Mouse (Mus musculus) heart, embryonic 13.5 days (tissue): ENCODE results near the gene Gja4. TPM values are rescaled to one million over a fixed set of nuclear protein-coding genes. Genes with fewer than 3 reads are reported as not detected.

ENCODE experiments used
- ATAC-seq: fragments of 200-750 bp; cut with Nextera tagmentation; 2 replicates; pipeline ENCODE4 v1.8.0; 2017; ENCODE audit warnings: moderate TSS enrichment; ENCODE audit not compliant: insufficient number of reproducible peaks, low FRiP score, low TSS enrichment; ENCODE audit errors: extremely low read depth
- H3K27ac ChIP-seq: fragments of 300-500 bp; sonication (generic); replicated peaks from 2 replicates; pipeline ENCODE4 v1.5.1; 2015; ENCODE audit warnings: moderate library complexity, mild to moderate bottlenecking, inconsistent platforms
- H3K27me3 ChIP-seq: fragments of 300-500 bp; sonication (generic); replicated peaks from 2 replicates; pipeline ENCODE4 v1.6.1; 2015; ENCODE audit warnings: mild to moderate bottlenecking, inconsistent platforms
- H3K36me3 ChIP-seq: fragments of 300-500 bp; sonication (generic); 2 replicates; pipeline ENCODE4 v1.6.1; 2015; ENCODE audit warnings: mild to moderate bottlenecking, inconsistent platforms
- H3K4me1 ChIP-seq: fragments of 300-500 bp; sonication (generic); 2 replicates; pipeline ENCODE4 v1.6.1; 2015; ENCODE audit warnings: inconsistent platforms
- H3K4me2 ChIP-seq: fragments of 300-500 bp; sonication (generic); 2 replicates; pipeline ENCODE4 v1.6.1; 2015; ENCODE audit warnings: inconsistent platforms, mild to moderate bottlenecking, moderate library complexity
- H3K4me3 ChIP-seq: fragments of 300-500 bp; sonication (generic); 2 replicates; pipeline ENCODE4 v1.5.1; 2015; ENCODE audit warnings: moderate library complexity, mild to moderate bottlenecking, inconsistent platforms
- H3K9ac ChIP-seq: fragments of 300-500 bp; sonication (generic); 2 replicates; pipeline ENCODE4 v1.6.1; 2015; ENCODE audit warnings: inconsistent platforms, mild to moderate bottlenecking, moderate library complexity
- H3K9me3 ChIP-seq: fragments of 300-500 bp; sonication (generic); 2 replicates; pipeline ENCODE4 v1.6.1; 2016; ENCODE audit warnings: inconsistent platforms
- WGBS: fragments of 180-500 bp; shearing (Covaris S2); methylation state at CpG from one replicate; pipeline ENCODE4 v1.1.7; 2015; ENCODE audit warnings: mixed read lengths; 5-methylcytosine and 5-hydroxymethylcytosine counted together
- polyA plus RNA-seq: library from polyadenylated mRNA; unstranded; fragments of >200 nt; fragmentation: Nextera tagmentation; extraction: Ambion mirVana; gene quantifications from 2 replicates; pipeline ENCODE4 v1.2.1, GENCODE M21; 2015

The Gja4 gene
- polyA plus RNA-seq, 1 experiment from 2014 or later, result 32.9 TPM

GRCm38 (mm10) chr4:127334870-127335504 is 21.1 kb upstream of the Gja4 start:
- Histone ChIP-seq H3K27ac (no peak overlapping the region), H3K27me3 (peaks cover 33% of the 10 kb centered on the region), H3K4me2 (no peak overlapping the region), H3K36me3 (no peaks in the 10 kb centered on the region), H3K4me1 (peaks cover 15% of the 10 kb centered on the region), H3K9me3 (no peaks in the 10 kb centered on the region), H3K9ac (no peak overlapping the region), H3K4me3 (no peak overlapping the region)
- no peak for ATAC-seq
- 26% methylated on average over 5 of the region's 5 CpGs for whole genome bisulfite sequencing

GRCm38 (mm10) chr4:127331171-127331570 is 17.3 kb upstream of the Gja4 start:
- H3K27me3 ChIP-seq, result peaks cover 70% of the 10 kb centered on the region
- ATAC-seq, result no peak
- no peaks in the 10 kb centered on the region for H3K9me3 ChIP-seq
- H3K9ac ChIP-seq, result no peak overlapping the region
- WGBS, result 20% methylated on average over 13 of the region's 13 CpGs
- H3K4me3 ChIP-seq, result no peak overlapping the region
- peak overlapping the region; percentile 60; the same call in 1 of the 2 replicates for H3K4me2 ChIP-seq
- H3K36me3 ChIP-seq, result no peaks in the 10 kb centered on the region
- H3K4me1 ChIP-seq, result peaks cover 20% of the 10 kb centered on the region
- no peak overlapping the region for H3K27ac ChIP-seq

GRCm38 (mm10) chr4:127330181-127331100 is 16.6 kb upstream of the Gja4 start, which contains the start of gene Gjb3:
Gjb3 (minus strand) TSS chr4:127330844.
- ATAC-seq, result no peak
- Histone ChIP-seq H3K9me3 (no peaks in the 10 kb centered on the region), H3K9ac (peak within 1 kb of the TSS; percentile 59), H3K4me3 (peak within 1 kb of the TSS; percentile 39), H3K4me2 (peak within 1 kb of the TSS; percentile 60), H3K36me3 (no peaks in the 10 kb centered on the region), H3K27ac (no peak within 1 kb of the TSS), H3K27me3 (peaks cover 77% of the 10 kb centered on the region), H3K4me1 (peaks cover 20% of the 10 kb centered on the region)
- 2% methylated on average over 48 of the region's 49 CpGs for WGBS

- Histone ChIP-seq H3K4me1 (peaks cover 20% of the 10 kb centered on the region), H3K9ac (0 out of 2 replicates have a peak overlapping the region, but pooled peaks have one; percentile 59), H3K27ac (no peak overlapping the region), H3K4me2 (peak overlapping the region; percentile 60), H3K27me3 (peaks cover 83% of the 10 kb centered on the region), H3K36me3 (no peaks in the 10 kb centered on the region), H3K9me3 (no peaks in the 10 kb centered on the region), H3K4me3 (peak overlapping the region; percentile 39)
- WGBS, result 2% methylated on average over 13 of the region's 13 CpGs
- ATAC-seq, result no peak
These were observed 15.9 kb upstream of the Gja4 start for GRCm38 (mm10) chr4:127329751-127330150.

- H3K27ac ChIP-seq, result no peak overlapping the region
- peaks cover 20% of the 10 kb centered on the region for H3K4me1 ChIP-seq
- no peak overlapping the region for H3K9ac ChIP-seq
- peaks cover 86% of the 10 kb centered on the region for H3K27me3 ChIP-seq
- no peaks in the 10 kb centered on the region for H3K36me3 ChIP-seq
- H3K9me3 ChIP-seq, result no peaks in the 10 kb centered on the region
- H3K4me2 ChIP-seq, result no peak overlapping the region
- ATAC-seq, result no peak
- H3K4me3 ChIP-seq, result no peak overlapping the region
- WGBS, result 19% methylated on average over 3 of the region's 3 CpGs
These were observed 15.2 kb upstream of the Gja4 start for GRCm38 (mm10) chr4:127329046-127329445.

GRCm38 (mm10) chr4:127328378-127328777 is 14.5 kb upstream of the Gja4 start:
- 45% methylated on average over 7 of the region's 7 CpGs for WGBS
- Histone ChIP-seq H3K4me3 (no peak overlapping the region), H3K9ac (no peak overlapping the region), H3K4me1 (peaks cover 20% of the 10 kb centered on the region), H3K9me3 (no peaks in the 10 kb centered on the region), H3K27me3 (peaks cover 89% of the 10 kb centered on the region), H3K36me3 (no peaks in the 10 kb centered on the region), H3K27ac (no peak overlapping the region), H3K4me2 (no peak overlapping the region)
- no peak for ATAC-seq

- Histone ChIP-seq H3K36me3 (no peaks in the 10 kb centered on the region), H3K27ac (no peak overlapping the region), H3K9ac (no peak overlapping the region), H3K4me1 (peaks cover 20% of the 10 kb centered on the region), H3K9me3 (no peaks in the 10 kb centered on the region), H3K4me2 (no peak overlapping the region), H3K27me3 (peaks cover 86% of the 10 kb centered on the region), H3K4me3 (no peak overlapping the region)
- 63% methylated on average over 6 of the region's 6 CpGs for WGBS
- no peak for ATAC-seq
These were observed 13.9 kb upstream of the Gja4 start for GRCm38 (mm10) chr4:127327749-127328148.

- H3K4me1 ChIP-seq, result peaks cover 20% of the 10 kb centered on the region
- H3K4me3 ChIP-seq, result no peak overlapping the region
- H3K27ac ChIP-seq, result no peak overlapping the region
- no peaks in the 10 kb centered on the region for H3K9me3 ChIP-seq
- no peak overlapping the region for H3K9ac ChIP-seq
- no peaks in the 10 kb centered on the region for H3K36me3 ChIP-seq
- peaks cover 81% of the 10 kb centered on the region for H3K27me3 ChIP-seq
- no peak overlapping the region for H3K4me2 ChIP-seq
- ATAC-seq, result no peak
- 24% methylated on average over 7 of the region's 7 CpGs for WGBS
These were observed 13.4 kb upstream of the Gja4 start for GRCm38 (mm10) chr4:127327258-127327657.

GRCm38 (mm10) chr4:127325276-127325675 is 11.4 kb upstream of the Gja4 start:
- Histone ChIP-seq H3K36me3 (no peaks in the 10 kb centered on the region), H3K9ac (no peak overlapping the region), H3K4me3 (no peak overlapping the region), H3K4me2 (no peak overlapping the region), H3K4me1 (peaks cover 8% of the 10 kb centered on the region), H3K9me3 (no peaks in the 10 kb centered on the region), H3K27me3 (peaks cover 64% of the 10 kb centered on the region), H3K27ac (no peak overlapping the region)
- ATAC-seq, result no peak
- 68% methylated on average over 5 of the region's 5 CpGs for WGBS

GRCm38 (mm10) chr4:127324759-127325158 is 10.9 kb upstream of the Gja4 start:
- no peak overlapping the region for H3K4me2 ChIP-seq
- peak; percentile 53 for ATAC-seq
- no peak overlapping the region for H3K9ac ChIP-seq
- no peak overlapping the region for H3K4me3 ChIP-seq
- no peaks in the 10 kb centered on the region for H3K36me3 ChIP-seq
- H3K4me1 ChIP-seq, result peaks cover 3% of the 10 kb centered on the region
- 12% methylated on average over 6 of the region's 6 CpGs for WGBS
- H3K27me3 ChIP-seq, result peaks cover 59% of the 10 kb centered on the region
- H3K9me3 ChIP-seq, result no peaks in the 10 kb centered on the region
- H3K27ac ChIP-seq, result no peak overlapping the region

GRCm38 (mm10) chr4:127324296-127324695 is 10.5 kb upstream of the Gja4 start:
- ATAC-seq, result no peak
- no peak overlapping the region for H3K27ac ChIP-seq
- H3K4me3 ChIP-seq, result no peak overlapping the region
- no peak overlapping the region for H3K4me2 ChIP-seq
- no peak overlapping the region for H3K9ac ChIP-seq
- 68% methylated on average over 10 of the region's 10 CpGs for WGBS
- H3K36me3 ChIP-seq, result no peaks in the 10 kb centered on the region
- peaks cover 54% of the 10 kb centered on the region for H3K27me3 ChIP-seq
- H3K4me1 ChIP-seq, result no peaks in the 10 kb centered on the region
- no peaks in the 10 kb centered on the region for H3K9me3 ChIP-seq
